Mouse (Mus musculus) heart, postnatal 14 days (tissue): ENCODE results near the gene Tectb. TPM values are rescaled to one million over a fixed set of nuclear protein-coding genes. Genes with fewer than 3 reads are reported as not detected.

Experiments
- DNase-seq, 2 experiments: peaks; one replicate each; pipeline ENCODE4 v3.0.0; 2021 to 2022
- intact Hi-C: fragments of 180-260 bp; cut with DNase I; formaldehyde crosslinking; loops from one replicate; pipeline ENCODE4 v1.15.1; 2025
- total RNA-seq, 2 experiments: library from RNA; stranded (reverse); gene quantifications; 2 replicates each; pipeline ENCODE4 v1.2.3; 2021

The Tectb gene
- total RNA-seq, 2 experiments from 2014 or later = 0.17 to 0.72 TPM

GRCm38 (mm10) chr19:55206482-55207138 lies 26.1 kb downstream of the Tectb start:
- DNase-seq = peak; percentile 25 to 63
- intact Hi-C loops = no loop called here

- intact Hi-C loops = no loop called here
- no peak for DNase-seq
These were observed 26.7 kb downstream of the Tectb start for GRCm38 (mm10) chr19:55207205-55207604.

GRCm38 (mm10) chr19:55207746-55208538 lies 27.4 kb downstream of the Tectb start:
- intact Hi-C loops = no loop called here
- DNase-seq = no peak

GRCm38 (mm10) chr19:55208654-55209053 lies 28.1 kb downstream of the Tectb start:
- DNase-seq = no peak
- intact Hi-C loops = no loop called here

- intact Hi-C loops = no loop called here
- no peak for DNase-seq
These were observed 28.6 kb downstream of the Tectb start for GRCm38 (mm10) chr19:55209084-55209483.

- intact Hi-C loops = no loop called here
These were observed 31.2 kb downstream of the Tectb start for GRCm38 (mm10) chr19:55211698-55212097.

GRCm38 (mm10) chr19:55213617-55214340 lies 33.2 kb downstream of the Tectb start:
- DNase-seq = no peak
- intact Hi-C loops = no loop called here

More at GRCm38 (mm10) chr19:55211698-55212097, 31.2 kb downstream of the Tectb start:
- DNase-seq = no peak

GRCm38 (mm10) chr19:55216876-55217275 lies 36.3 kb downstream of the Tectb start:
- no peak for DNase-seq
- intact Hi-C loops = no loop called here

GRCm38 (mm10) chr19:55217365-55217764 lies 36.8 kb downstream of the Tectb start:
- no peak for DNase-seq
- intact Hi-C loops = no loop called here

- DNase-seq = peak; percentile 81 to 90
- intact Hi-C loops = loop anchor here (1.0 to 2.0 kb wide), 2 partner anchors 27 to 85 kb away; no protein-coding TSS in a partner anchor
These were observed 37.7 kb downstream of the Tectb start for GRCm38 (mm10) chr19:55218192-55218739.

GRCm38 (mm10) chr19:55218741-55219221 lies 38.2 kb downstream of the Tectb start:
- no peak for DNase-seq
- intact Hi-C loops = loop anchor here (1.0 to 2.0 kb wide), 2 partner anchors 26 to 85 kb away; no protein-coding TSS in a partner anchor

GRCm38 (mm10) chr19:55219359-55219758 lies 38.8 kb downstream of the Tectb start:
- intact Hi-C loops = loop anchor here (2.0 kb wide), 1 partner anchor 25 kb away; no protein-coding TSS in a partner anchor
- DNase-seq = no peak

GRCm38 (mm10) chr19:55221208-55221607 lies 40.7 kb downstream of the Tectb start:
- intact Hi-C loops = no loop called here
- DNase-seq = no peak

- no peak for DNase-seq
- intact Hi-C loops = no loop called here
These were observed 41.7 kb downstream of the Tectb start for GRCm38 (mm10) chr19:55222268-55222667.

GRCm38 (mm10) chr19:55226621-55227020 lies 46.1 kb downstream of the Tectb start:
- no peak for DNase-seq
- intact Hi-C loops = no loop called here

GRCm38 (mm10) chr19:55227135-55227534 lies 46.6 kb downstream of the Tectb start:
- intact Hi-C loops = no loop called here
- no peak for DNase-seq

- DNase-seq = no peak
- intact Hi-C loops = no loop called here
These were observed 50.5 kb downstream of the Tectb start for GRCm38 (mm10) chr19:55231081-55231480.

- intact Hi-C loops = no loop called here
- DNase-seq = peak; percentile 21 to 42
These were observed 51.6 kb downstream of the Tectb start for GRCm38 (mm10) chr19:55232136-55232535.

GRCm38 (mm10) chr19:55236026-55236425 lies 55.5 kb downstream of the Tectb start:
- peak in 1 of 2 experiments; percentile 16 for DNase-seq

GRCm38 (mm10) chr19:55236564-55236963 lies 56.0 kb downstream of the Tectb start:
- no peak for DNase-seq
- intact Hi-C loops = no loop called here

More at GRCm38 (mm10) chr19:55236026-55236425, 55.5 kb downstream of the Tectb start:
- intact Hi-C loops = no loop called here
